Mouse (Mus musculus): Measurements from ENCODE around the gene Tubg2.

DNA sequence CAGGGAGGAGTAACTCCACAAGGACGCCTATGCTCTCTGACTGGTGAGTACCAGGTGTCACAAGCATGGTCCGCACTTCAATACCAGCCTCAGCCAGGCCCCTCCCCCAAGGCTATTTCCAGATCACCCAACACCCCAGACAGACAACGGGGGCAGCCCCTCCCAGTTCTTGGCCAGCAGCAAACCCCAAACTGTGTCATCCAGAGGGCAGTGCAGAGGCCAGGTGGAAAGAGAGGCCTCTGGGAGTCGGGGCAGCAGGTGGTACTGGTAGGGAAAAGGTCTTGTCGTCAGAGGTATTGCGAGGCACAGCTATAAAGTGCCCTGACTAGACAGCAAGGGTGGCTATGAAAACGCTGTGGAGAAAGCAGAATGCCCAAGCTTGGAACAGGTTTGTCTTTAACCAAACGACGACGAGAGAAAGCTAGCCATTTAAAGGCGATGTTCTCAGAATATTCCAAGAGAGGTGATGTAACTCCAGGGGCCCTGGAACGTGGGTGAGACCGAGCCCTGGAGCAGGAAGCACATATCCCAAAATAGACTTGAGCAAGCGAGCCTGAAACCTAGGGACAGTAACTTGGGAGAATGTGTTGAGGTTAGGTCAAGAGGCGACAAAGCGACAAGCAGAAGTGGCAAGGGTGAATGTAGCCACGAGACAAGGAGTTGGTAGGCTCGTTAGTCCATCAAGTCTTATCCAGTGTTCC is 25.5 kb upstream of the Tubg2 start:
- TF ChIP-seq MAX (IDR thresholded peaks at IDR 0.05; ENCODE audit: low read length) (peak; percentile 66), ELF1 (IDR thresholded peaks at IDR 0.05; ENCODE audit: low read depth, low read length) (peak; percentile 32), BHLHE40 (IDR thresholded peaks at IDR 0.05; ENCODE audit: low read depth, low read length) (peak; percentile 63), POLR2A (IDR thresholded peaks at IDR 0.05; ENCODE audit: low read depth, low read length) (peak; percentile 48), ZMIZ1 (IDR thresholded peaks at IDR 0.05; ENCODE audit: low read depth, low read length) (no peak), TBP (conservative IDR thresholded peaks at IDR 0.05; ENCODE audit: low read depth, low read length) (peak; percentile 53; the same call in 1 of the 2 replicates), EP300 (IDR thresholded peaks at IDR 0.05; ENCODE audit: low read length) (peak; percentile 81), CTCF (conservative IDR thresholded peaks at IDR 0.05 in 1 of 2, IDR thresholded peaks at IDR 0.05 in 1 of 2; ENCODE audit: low read depth in 2 of 2, low read length in 2 of 2) (no peak; a peak in 1 of 4 replicates), ETS1 (conservative IDR thresholded peaks at IDR 0.05; ENCODE audit: low read depth, low read length) (peak; percentile 83), ZNF384 (IDR thresholded peaks at IDR 0.05; ENCODE audit: low read depth, low read length) (no peak), TCF12 (IDR thresholded peaks at IDR 0.05; ENCODE audit: low read depth, low read length) (peak; percentile 97)

Data from CH12.LX (cell line).